Mouse (Mus musculus): ENCODE data around the gene Slc25a51. TPM values are rescaled to one million over a fixed set of nuclear protein-coding genes. Genes with fewer than 3 reads are reported as not detected.
"Not testable (repeated sequence)": the region's sequence is repeated elsewhere in the genome, so short reads cannot be mapped to it uniquely, and the experiment has no call there.

The Slc25a51 gene
- polyA plus RNA-seq, 1 experiment from 2014 or later = 74.0 TPM

DNA sequence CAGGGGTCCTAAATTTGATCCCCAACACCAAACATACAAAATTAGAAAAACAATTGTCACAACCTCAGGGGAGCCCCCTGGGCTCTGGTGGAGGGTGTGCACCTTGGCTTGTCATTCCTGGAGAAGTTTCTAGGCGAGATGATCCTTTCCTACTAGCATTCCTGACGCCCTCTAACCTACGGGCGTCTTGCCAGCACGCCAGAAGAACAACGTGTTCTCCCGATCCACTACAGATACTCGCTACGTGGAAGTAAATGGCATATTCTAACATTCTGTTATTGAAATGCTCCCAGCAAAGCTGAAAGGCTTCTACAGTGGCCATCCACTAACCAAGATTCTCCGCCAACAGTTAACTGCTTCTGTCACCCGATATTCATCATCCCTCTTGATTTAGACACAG, 16.0 kb downstream of the Slc25a51 start:
- 78% methylated on average over 11 of the region's 11 CpGs for WGBS
- peaks cover 20% of the 10 kb centered on the region for H3K36me3 ChIP-seq (ENCODE audit: poor library complexity, severe bottlenecking)
- no peak overlapping the region for H3K9ac ChIP-seq
- no peak overlapping the region for H3K27ac ChIP-seq
- peaks cover 4% of the 10 kb centered on the region for H3K4me1 ChIP-seq
- no peak for ATAC-seq
- no peaks in the 10 kb centered on the region for H3K27me3 ChIP-seq
- no peak overlapping the region for H3K4me3 ChIP-seq
- H3K4me2 ChIP-seq = no peak overlapping the region
- no peaks in the 10 kb centered on the region; the same call in 1 of the 2 replicates for H3K9me3 ChIP-seq (replicated peaks)

DNA sequence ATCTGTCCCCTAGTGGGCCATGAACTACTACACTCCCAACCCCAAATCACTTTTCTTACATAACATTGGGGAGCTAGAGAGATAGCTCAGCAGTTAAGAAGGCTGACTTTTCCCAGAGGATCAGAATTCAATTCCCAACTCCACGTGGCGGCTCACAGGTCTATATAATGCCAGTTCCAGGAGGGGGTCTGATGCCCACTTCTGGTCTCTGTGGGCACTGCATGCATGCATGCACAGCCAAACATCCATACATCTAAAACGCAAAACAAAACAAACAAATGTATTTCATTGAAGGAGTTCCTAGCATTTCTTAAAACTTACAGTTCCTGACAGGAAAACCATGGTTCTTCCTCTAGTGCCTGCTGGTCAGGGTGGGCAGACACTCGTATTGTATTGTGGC, 16.5 kb downstream of the Slc25a51 start:
- Histone ChIP-seq H3K27ac (no peak overlapping the region), H3K4me1 (peaks cover 4% of the 10 kb centered on the region), H3K36me3 (ENCODE audit: poor library complexity, severe bottlenecking) (peaks cover 15% of the 10 kb centered on the region), H3K9me3 (replicated peaks) (no peaks in the 10 kb centered on the region; the same call in 1 of the 2 replicates), H3K4me3 (no peak overlapping the region), H3K27me3 (no peaks in the 10 kb centered on the region), H3K4me2 (no peak overlapping the region), H3K9ac (no peak overlapping the region)
- no peak for ATAC-seq
- WGBS = 71% methylated on average over 4 of the region's 4 CpGs

DNA sequence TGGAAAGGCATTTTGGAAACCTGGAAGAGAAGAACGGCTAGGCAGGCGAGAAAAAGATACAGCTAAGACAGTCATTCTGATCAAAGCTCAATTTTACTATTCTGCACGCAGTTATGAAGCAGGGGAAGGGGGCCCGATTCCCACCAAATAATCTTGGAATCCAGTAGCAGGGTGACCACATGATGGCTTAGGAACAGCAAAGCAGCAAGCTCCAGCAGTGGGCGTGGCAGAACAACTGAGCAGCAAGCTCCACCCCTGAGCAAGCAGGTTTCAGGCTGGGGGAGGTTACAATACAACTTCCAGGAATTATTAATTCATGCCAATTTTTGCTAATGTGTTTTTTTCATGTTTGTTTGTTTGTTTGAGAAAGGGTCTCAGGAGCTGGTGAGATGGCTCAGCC, 21.3 kb downstream of the Slc25a51 start:
- not testable (repeated sequence) for H3K27ac ChIP-seq; H3K4me1 ChIP-seq; ATAC-seq; H3K4me2 ChIP-seq; H3K27me3 ChIP-seq; H3K36me3 ChIP-seq (ENCODE audit: poor library complexity, severe bottlenecking); H3K4me3 ChIP-seq; H3K9me3 ChIP-seq (replicated peaks); H3K9ac ChIP-seq
- WGBS = 95% methylated on average over 5 of the region's 5 CpGs

DNA sequence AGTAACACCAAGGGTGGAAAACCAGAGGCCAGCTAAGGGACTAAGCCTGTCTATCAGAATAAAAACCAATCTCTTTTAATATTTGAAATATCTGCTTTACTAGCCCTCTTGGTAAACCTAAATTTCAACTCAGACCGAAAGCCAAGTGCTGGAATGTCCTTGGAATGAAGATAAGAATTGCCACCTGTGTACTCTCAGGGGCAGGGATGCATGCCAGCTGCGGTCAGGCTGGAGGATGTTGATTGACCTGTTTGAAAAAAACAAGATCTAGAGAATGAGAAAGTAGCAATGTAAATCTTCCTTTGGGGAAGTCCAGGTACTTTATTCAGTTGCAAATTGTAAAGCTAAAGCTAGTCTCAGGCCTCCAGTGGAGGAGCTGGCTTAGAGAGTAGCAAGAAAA, 26.4 kb downstream of the Slc25a51 start:
- not testable (repeated sequence) for ATAC-seq

DNA sequence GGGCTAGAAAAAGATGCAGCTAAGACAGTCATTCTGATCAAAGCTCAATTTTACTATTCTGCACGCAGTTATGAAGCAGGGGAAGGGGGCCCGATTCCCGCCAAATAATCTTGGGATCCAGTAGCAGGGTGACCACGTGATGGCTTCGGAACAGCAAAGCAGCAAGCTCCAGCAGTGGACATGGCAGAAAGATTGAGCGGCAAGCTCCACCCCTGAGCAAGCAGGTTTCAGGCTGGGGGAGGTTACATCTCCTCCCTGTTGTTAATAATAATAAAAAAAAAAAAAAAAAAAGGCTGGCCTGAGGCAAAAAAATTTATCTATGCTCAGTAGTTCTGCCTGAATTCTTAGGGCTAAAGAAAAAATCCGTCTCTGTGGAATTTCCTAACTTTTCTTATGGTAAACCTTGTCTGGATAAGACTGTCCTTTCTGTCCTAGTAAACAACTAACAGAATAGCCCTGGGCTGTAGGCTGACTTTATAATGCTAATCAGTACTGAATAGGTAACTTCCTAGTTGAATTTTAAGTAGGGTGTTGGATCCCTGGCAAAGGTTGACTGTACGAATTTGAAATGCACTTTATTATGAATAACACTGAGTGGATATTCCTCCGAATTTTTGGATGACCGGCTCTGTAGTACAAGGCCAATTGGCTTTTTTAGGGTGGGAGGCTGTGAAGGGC, 27.5 kb downstream of the Slc25a51 start:
- H3K9me3 ChIP-seq (replicated peaks); H3K4me1 ChIP-seq; H3K9ac ChIP-seq; H3K27ac ChIP-seq; H3K27me3 ChIP-seq; H3K4me2 ChIP-seq; ATAC-seq; H3K4me3 ChIP-seq: not testable (repeated sequence)
- H3K36me3 ChIP-seq (ENCODE audit: poor library complexity, severe bottlenecking) = peaks cover 15% of the 10 kb centered on the region
- WGBS = 85% methylated on average over 10 of the region's 10 CpGs

More for the DNA sequence above, 26.4 kb downstream of the Slc25a51 start:
- not testable (repeated sequence) for H3K4me1 ChIP-seq; H3K4me3 ChIP-seq; H3K4me2 ChIP-seq; H3K36me3 ChIP-seq (ENCODE audit: poor library complexity, severe bottlenecking); H3K27ac ChIP-seq; H3K27me3 ChIP-seq; H3K9me3 ChIP-seq (replicated peaks); H3K9ac ChIP-seq
- WGBS = 84% methylated on average over 2 of the region's 2 CpGs

DNA sequence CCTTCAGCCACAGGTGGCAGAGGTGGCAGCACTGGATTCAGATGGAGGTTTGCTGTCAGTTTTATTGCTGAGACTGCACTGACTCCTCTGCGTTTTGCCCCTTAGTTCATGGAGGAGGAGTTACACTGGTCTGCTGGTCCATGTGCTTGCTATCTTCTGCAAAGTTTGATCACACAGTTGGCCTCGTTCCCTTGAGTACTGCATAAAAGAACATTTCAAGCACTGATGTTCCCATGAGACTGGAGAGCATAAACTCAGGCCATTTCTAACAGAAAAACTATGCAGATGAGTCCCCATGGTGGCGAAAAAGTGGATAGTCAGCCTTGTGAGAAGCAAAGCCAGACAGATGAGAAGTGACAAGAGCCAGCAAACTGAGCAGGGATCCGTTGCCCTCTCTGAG, 32.0 kb downstream of the Slc25a51 start:
- no peak overlapping the region for H3K9ac ChIP-seq
- peaks cover 56% of the 10 kb centered on the region for H3K36me3 ChIP-seq (ENCODE audit: poor library complexity, severe bottlenecking)
- H3K27ac ChIP-seq = no peak overlapping the region
- H3K27me3 ChIP-seq = no peaks in the 10 kb centered on the region
- ATAC-seq = no peak
- no peak overlapping the region for H3K4me3 ChIP-seq
- no peaks in the 10 kb centered on the region for H3K9me3 ChIP-seq (replicated peaks)
- H3K4me1 ChIP-seq = no peaks in the 10 kb centered on the region
- H3K4me2 ChIP-seq = no peak overlapping the region
- WGBS = 88% methylated on average over 4 of the region's 4 CpGs

DNA sequence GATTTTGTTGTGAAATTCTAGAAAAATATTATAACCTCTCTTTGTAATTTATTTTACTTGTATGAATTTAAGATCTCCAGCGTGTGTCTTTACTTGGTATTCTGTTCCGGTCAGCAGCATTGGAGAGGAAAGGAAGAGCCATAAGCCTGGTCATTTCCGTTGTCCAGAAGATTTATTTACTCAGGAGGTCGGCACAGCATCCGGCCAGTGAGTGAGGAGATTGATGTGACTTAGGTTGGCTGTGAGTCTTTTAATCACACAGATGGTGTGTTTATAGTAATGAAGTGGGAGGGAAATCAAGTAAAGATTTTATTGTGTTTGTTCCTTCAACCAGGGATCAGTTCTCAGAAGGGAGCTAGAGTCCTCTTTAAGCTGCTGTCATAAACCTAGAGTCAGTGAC, 33.7 kb downstream of the Slc25a51 start:
- Histone ChIP-seq H3K4me1 (no peaks in the 10 kb centered on the region), H3K9ac (no peak overlapping the region), H3K27ac (no peak overlapping the region), H3K27me3 (no peaks in the 10 kb centered on the region), H3K9me3 (replicated peaks) (no peaks in the 10 kb centered on the region), H3K4me3 (no peak overlapping the region), H3K36me3 (ENCODE audit: poor library complexity, severe bottlenecking) (peaks cover 71% of the 10 kb centered on the region), H3K4me2 (no peak overlapping the region)
- ATAC-seq = no peak
- 88% methylated on average over 5 of the region's 5 CpGs for WGBS

DNA sequence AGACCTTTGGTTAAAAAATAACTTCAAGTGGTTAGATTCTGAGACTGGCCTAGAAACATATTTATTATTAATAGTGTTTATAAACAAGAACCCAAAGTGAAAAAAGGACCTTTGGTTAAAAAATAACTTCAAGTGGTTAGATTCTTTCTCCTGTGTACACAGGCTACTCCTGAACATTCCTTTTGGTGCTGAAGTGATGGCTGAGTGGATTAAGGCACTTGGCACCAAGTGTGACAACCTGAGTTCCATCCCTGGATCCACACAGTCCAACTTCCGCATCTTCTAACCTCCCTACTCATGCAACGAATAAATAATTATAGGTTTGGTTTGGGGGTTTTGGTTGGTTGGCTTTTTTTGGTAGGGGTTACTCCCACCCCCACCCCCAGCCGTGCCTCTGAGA, 37.3 kb downstream of the Slc25a51 start:
- Histone ChIP-seq H3K9ac (no peak overlapping the region), H3K27me3 (no peaks in the 10 kb centered on the region), H3K27ac (no peak overlapping the region), H3K4me1 (no peaks in the 10 kb centered on the region), H3K9me3 (replicated peaks) (no peaks in the 10 kb centered on the region), H3K4me3 (no peak overlapping the region), H3K4me2 (no peak overlapping the region), H3K36me3 (ENCODE audit: poor library complexity, severe bottlenecking) (peaks cover 68% of the 10 kb centered on the region)
- ATAC-seq = no peak
- 88% methylated on average over 3 of the region's 3 CpGs for WGBS

DNA sequence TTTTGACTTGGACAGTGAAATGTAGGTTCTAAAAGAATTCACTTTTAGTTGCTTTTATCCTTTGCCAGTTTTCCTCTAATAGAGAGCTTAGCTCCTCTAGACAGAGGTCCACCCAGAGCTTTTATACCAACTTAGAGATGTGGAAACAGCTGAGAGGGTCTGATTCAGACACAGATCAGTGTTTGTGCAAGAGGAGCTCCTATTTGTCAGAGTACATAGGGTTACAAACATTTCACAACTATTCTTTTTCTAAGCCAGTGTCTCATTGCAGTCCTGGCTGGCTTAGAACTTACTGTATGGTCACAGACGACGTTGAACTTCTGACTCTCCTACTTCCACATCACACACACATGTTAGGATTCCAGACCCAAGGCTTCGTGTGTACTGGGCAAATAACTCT, 51.9 kb downstream of the Slc25a51 start:
- Histone ChIP-seq H3K4me1 (no peaks in the 10 kb centered on the region), H3K27me3 (no peaks in the 10 kb centered on the region), H3K36me3 (ENCODE audit: poor library complexity, severe bottlenecking) (peaks cover 36% of the 10 kb centered on the region), H3K4me3 (no peak overlapping the region), H3K9me3 (replicated peaks) (no peaks in the 10 kb centered on the region), H3K4me2 (no peak overlapping the region), H3K9ac (no peak overlapping the region), H3K27ac (no peak overlapping the region)
- ATAC-seq = no peak
- 89% methylated on average over 3 of the region's 3 CpGs for WGBS

Small RNAs within 50 kb of the gene (microRNA-seq; reads per million reads assigned to microRNA genes)
- gene Gm25692 = not detected

Other genes starting within 250 kb of the Slc25a51 start
- gene Frmpd1, start 223.9 kb downstream of the Slc25a51 start, polyA plus RNA-seq (2015; fragmentation: Nextera tagmentation; extraction: Ambion mirVana) = 0.73 and 0.98 TPM in 2 replicates
- 16.6 and 22.1 TPM in 2 replicates for gene Trmt10b, start 111.6 kb downstream of the Slc25a51 start, polyA plus RNA-seq (2015; fragmentation: Nextera tagmentation; extraction: Ambion mirVana)
- gene Dcaf10, start 66.7 kb downstream of the Slc25a51 start, polyA plus RNA-seq (2015; fragmentation: Nextera tagmentation; extraction: Ambion mirVana) = 7.3 and 7.4 TPM in 2 replicates
- gene Exosc3, start 66.0 kb downstream of the Slc25a51 start, polyA plus RNA-seq (2015; fragmentation: Nextera tagmentation; extraction: Ambion mirVana) = 71.3 and 73.6 TPM in 2 replicates
- 6.5 and 7.2 TPM in 2 replicates for gene Shb, start 123.7 kb upstream of the Slc25a51 start, polyA plus RNA-seq (2015; fragmentation: Nextera tagmentation; extraction: Ambion mirVana)